Mouse (Mus musculus) pancreas, adult 10 weeks (tissue): ENCODE data around the gene Gm21704. TPM values are rescaled to one million over a fixed set of nuclear protein-coding genes. Genes with fewer than 3 reads are reported as not detected.

Experiments used
- polyA plus RNA-seq: library from polyadenylated mRNA; stranded (reverse); fragments of 350-450 nt; fragmentation: Illumina TruSeq; extraction: RNeasy Lipid Tissue Mini Kit (QIAGEN cat#74804); gene quantifications from one replicate; pipeline ENCODE4 v1.2.3, GENCODE M21; 2015; ENCODE audit warnings: low read depth, low replicate concordance; ENCODE audit not compliant: insufficient read depth

Gm21704 gene
- polyA plus RNA-seq = not detected

DNA sequence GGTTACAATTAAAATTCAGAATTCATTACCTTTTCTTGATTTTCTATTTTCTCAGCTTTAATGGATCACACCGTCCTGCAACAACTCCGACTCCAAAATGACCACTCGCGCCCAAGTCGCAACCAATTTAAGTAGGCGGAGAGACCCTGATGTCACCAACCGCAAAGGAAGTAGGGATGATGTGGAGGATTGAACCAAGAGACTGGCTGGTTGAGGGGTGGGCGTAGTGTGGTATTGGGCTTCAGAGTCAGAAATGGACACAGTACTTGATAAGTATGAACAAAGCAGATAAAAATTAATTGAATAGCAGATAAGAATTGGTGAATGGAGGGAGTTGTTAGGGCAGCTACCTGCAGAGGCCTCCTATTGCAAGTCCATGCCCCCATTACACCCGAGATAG, at the start of gene Gm21704, which contains the start of gene Gm21708:
Gene Gm21704 (minus strand): TSS at position 101 of the 400 bp plus-strand sequence.
Gene Gm21708 (minus strand): TSS at position 101 of the 400 bp plus-strand sequence.

DNA sequence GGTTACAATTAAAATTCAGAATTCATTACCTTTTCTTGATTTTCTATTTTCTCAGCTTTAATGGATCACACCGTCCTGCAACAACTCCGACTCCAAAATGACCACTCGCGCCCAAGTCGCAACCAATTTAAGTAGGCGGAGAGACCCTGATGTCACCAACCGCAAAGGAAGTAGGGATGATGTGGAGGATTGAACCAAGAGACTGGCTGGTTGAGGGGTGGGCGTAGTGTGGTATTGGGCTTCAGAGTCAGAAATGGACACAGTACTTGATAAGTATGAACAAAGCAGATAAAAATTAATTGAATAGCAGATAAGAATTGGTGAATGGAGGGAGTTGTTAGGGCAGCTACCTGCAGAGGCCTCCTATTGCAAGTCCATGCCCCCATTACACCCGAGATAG, 64.7 kb downstream of the Gm21704 start, which contains the start of gene Gm21693:
Gene Gm21693 (minus strand): TSS at position 101 of the 400 bp plus-strand sequence.

Other genes with a start within 250 kb of the Gm21704 start
- not detected for gene Gm21677, start 103.7 kb downstream of the Gm21704 start, polyA plus RNA-seq
- not detected for gene Gm21693, start 64.8 kb downstream of the Gm21704 start, polyA plus RNA-seq
- not detected for gene Gm21708, start within 50 bp of the Gm21704 start, polyA plus RNA-seq